Mouse (Mus musculus): ENCODE results near the gene Atf6b.
A peak's percentile ranks its signal among the peaks of the same experiment; 100 is the strongest.

DNA sequence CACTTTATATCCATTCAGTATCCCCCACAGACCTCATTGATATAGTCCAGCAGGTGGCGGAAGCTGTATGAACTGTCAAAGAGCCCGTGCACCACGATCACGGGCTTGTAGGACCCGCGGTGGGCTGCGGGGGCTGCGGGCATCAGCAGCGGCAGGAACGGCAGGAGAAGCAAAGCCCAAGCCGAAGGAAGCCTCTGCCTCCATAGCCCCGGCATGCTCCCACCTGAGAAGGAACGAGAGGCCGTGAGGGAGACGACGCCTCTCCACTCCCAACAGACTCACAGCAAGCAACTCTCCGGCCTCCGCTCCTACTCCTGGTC lies 20.2 kb upstream of the Atf6b start:
- TF ChIP-seq CTCF (IDR thresholded peaks at IDR 0.05; ENCODE audit: insufficient read depth, low read depth, low read length), result 0 out of 2 replicates have a peak, but pooled peaks have one; percentile 3
- TF ChIP-seq POLR2A (IDR thresholded peaks at IDR 0.05; ENCODE audit: insufficient read depth, low read depth, low read length), result no peak

All from olfactory bulb, adult 2 months (tissue).